Mouse (Mus musculus): ENCODE measurements at regions not wholly inside any gene's neighbourhood (a gene's known extent, or its start where the extent isn't known, plus 50 kb on each side); places are given as distances from the start of the nearest gene placed in this dataset.

DNA sequence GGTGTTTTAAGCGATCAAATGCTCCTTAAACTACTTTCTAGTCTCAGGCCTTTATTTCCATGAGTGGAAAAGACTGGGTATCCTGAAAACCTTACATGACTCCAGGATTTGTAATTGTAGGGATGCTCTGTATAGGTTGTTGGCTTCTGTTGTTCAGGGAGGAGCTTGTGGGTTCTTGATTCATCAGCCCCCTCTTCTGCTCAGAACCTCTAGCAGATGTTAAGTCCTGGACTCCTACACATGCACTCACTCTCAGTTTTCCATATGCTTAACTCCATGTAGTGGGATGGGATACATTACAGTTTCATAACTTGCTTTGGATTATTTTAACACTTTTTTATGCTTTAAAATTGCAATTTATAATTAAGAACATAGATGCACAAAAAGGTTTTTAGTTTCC is 220.5 kb upstream of the Pex5l start:
- no peak for TF ChIP-seq CTCF (IDR thresholded peaks at IDR 0.05; ENCODE audit: low read depth, low read length)
- TF ChIP-seq POLR2A (IDR thresholded peaks at IDR 0.05; ENCODE audit: borderline replicate concordance, low read depth, low read length), result no peak
